Mouse (Mus musculus): ENCODE results near the gene Gm37240. TPM values are rescaled to one million over a fixed set of nuclear protein-coding genes. Genes with fewer than 3 reads are reported as not detected.
"Not testable (repeated sequence)": the region's sequence is repeated elsewhere in the genome, so short reads cannot be mapped to it uniquely, and the experiment has no call there.

Gene Gm37240
- polyA plus RNA-seq, 1 experiment from 2014 or later = 0.08 TPM

GRCm38 (mm10) chr3:84890983-84891382, 996.3 kb downstream of the Gm37240 start:
- Histone ChIP-seq H3K27ac (no peak overlapping the region), H3K9me3 (no peaks in the 10 kb centered on the region), H3K36me3 (0 out of 2 replicates have a peak, but pooled peaks cover 3% of the 10 kb centered on the region), H3K27me3 (no peaks in the 10 kb centered on the region), H3K4me1 (replicated peaks) (no peaks in the 10 kb centered on the region), H3K9ac (no peak overlapping the region), H3K4me3 (no peak overlapping the region), H3K4me2 (no peak overlapping the region)
- ATAC-seq (ENCODE audit: low FRiP score) = no peak
- WGBS = 98% methylated on average over 5 of the region's 5 CpGs

DNA sequence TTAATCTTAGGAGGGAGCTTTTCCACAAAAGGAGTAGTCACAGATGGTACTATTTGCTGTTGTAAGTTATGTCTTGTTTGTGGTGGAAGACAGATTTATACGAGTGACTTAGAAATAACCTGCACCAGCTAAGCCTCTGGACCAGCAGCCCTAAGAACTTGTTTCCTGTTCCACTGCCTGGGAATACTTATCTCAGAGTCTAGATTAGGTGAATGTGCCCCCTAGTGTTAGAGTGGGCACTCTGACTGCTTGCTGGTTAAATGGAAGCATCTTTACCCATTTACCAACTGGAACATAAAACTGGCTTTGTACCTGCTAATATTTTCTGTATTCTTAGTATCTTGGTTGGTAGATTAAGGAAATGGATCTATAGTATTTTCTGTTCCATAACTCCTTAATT, 997.7 kb downstream of the Gm37240 start:
- no peak overlapping the region for H3K9ac ChIP-seq
- H3K27ac ChIP-seq = no peak overlapping the region
- no peaks in the 10 kb centered on the region for H3K9me3 ChIP-seq
- H3K4me2 ChIP-seq = no peak overlapping the region
- H3K36me3 ChIP-seq = 0 out of 2 replicates have a peak, but pooled peaks cover 3% of the 10 kb centered on the region
- no peak for ATAC-seq (ENCODE audit: low FRiP score)
- no peak overlapping the region for H3K4me3 ChIP-seq
- no peaks in the 10 kb centered on the region for H3K27me3 ChIP-seq
- no peaks in the 10 kb centered on the region for H3K4me1 ChIP-seq (replicated peaks)
- whole genome bisulfite sequencing = 84% methylated on average over 1 of the region's 1 CpGs

GRCm38 (mm10) chr3:84883817-84884483, 1003.4 kb downstream of the Gm37240 start:
- Histone ChIP-seq H3K9me3 (no peaks in the 10 kb centered on the region), H3K27ac (no peak overlapping the region), H3K36me3 (0 out of 2 replicates have a peak, but pooled peaks cover 3% of the 10 kb centered on the region), H3K9ac (no peak overlapping the region), H3K4me1 (replicated peaks) (peaks cover 4% of the 10 kb centered on the region; the same call in 1 of the 2 replicates), H3K4me3 (no peak overlapping the region), H3K4me2 (no peak overlapping the region), H3K27me3 (no peaks in the 10 kb centered on the region)
- WGBS = 40% methylated on average over 11 of the region's 11 CpGs
- ATAC-seq (ENCODE audit: low FRiP score) = no peak

DNA sequence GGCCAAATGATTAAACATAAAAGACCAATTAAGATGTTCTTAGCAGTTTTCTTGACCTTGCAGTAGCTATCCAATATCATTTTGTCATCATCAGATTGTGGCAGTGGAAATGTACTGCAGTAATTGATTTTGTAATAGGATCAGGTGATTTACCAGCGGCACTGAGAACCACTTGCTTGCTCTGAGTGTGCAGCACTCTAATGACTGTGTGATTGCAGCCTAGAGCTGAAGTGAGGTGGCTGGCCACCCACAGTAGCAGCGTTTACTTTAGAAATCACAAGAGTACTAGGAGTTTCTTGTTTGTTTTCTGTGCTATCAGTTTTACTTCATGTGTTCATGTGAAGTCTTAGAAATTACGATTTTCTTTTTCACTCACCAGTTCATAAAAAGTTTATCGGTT, 1011.1 kb downstream of the Gm37240 start:
- Histone ChIP-seq H3K4me1 (replicated peaks) (0 out of 2 replicates have a peak, but pooled peaks cover 5% of the 10 kb centered on the region), H3K9ac (no peak overlapping the region), H3K4me2 (no peak overlapping the region), H3K36me3 (no peaks in the 10 kb centered on the region), H3K27me3 (no peaks in the 10 kb centered on the region), H3K27ac (no peak overlapping the region), H3K9me3 (no peaks in the 10 kb centered on the region), H3K4me3 (no peak overlapping the region)
- ATAC-seq (ENCODE audit: low FRiP score) = no peak
- WGBS = 68% methylated on average over 4 of the region's 4 CpGs

- no peak overlapping the region for H3K9ac ChIP-seq
- no peaks in the 10 kb centered on the region for H3K27me3 ChIP-seq
- H3K4me1 ChIP-seq (replicated peaks) = 0 out of 2 replicates have a peak, but pooled peaks cover 5% of the 10 kb centered on the region
- no peak overlapping the region for H3K27ac ChIP-seq
- no peak overlapping the region for H3K4me3 ChIP-seq
- H3K9me3 ChIP-seq = no peaks in the 10 kb centered on the region
- WGBS = 82% methylated on average over 9 of the region's 9 CpGs
- H3K36me3 ChIP-seq = no peaks in the 10 kb centered on the region
- no peak for ATAC-seq (ENCODE audit: low FRiP score)
- no peak overlapping the region for H3K4me2 ChIP-seq
Measured at GRCm38 (mm10) chr3:84875306-84875705, 1012.0 kb downstream of the Gm37240 start.

DNA sequence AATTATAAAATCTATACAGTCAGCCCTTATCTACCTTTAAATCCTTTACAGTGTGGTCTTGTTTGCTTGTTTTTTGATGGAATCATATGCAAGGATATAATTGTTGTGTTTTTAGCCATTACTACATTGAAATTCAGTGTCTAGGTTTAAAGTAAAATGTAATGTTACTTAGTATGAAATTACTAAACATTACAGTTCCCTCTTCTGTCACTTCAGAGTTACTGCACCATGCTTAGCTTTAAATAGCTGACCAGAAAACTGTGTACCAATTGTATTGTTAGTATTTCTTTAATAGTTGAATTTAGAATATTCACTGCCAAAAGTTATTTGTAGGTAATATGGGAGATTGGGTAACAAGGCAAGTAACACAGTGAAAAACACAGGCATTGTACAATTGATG, 1017.2 kb downstream of the Gm37240 start:
- H3K4me2 ChIP-seq = no peak overlapping the region
- no peak for ATAC-seq (ENCODE audit: low FRiP score)
- H3K9ac ChIP-seq = no peak overlapping the region
- H3K27me3 ChIP-seq = no peaks in the 10 kb centered on the region
- H3K27ac ChIP-seq = no peak overlapping the region
- no peaks in the 10 kb centered on the region for H3K9me3 ChIP-seq
- no peak overlapping the region for H3K4me3 ChIP-seq
- H3K36me3 ChIP-seq = no peaks in the 10 kb centered on the region
- H3K4me1 ChIP-seq (replicated peaks) = peaks cover 8% of the 10 kb centered on the region; the same call in 1 of the 2 replicates

GRCm38 (mm10) chr3:84867991-84868390, 1019.3 kb downstream of the Gm37240 start:
- ATAC-seq (ENCODE audit: low FRiP score) = no peak
- Histone ChIP-seq H3K4me2 (no peak overlapping the region), H3K36me3 (peaks cover 2% of the 10 kb centered on the region; the same call in 1 of the 2 replicates), H3K9ac (no peak overlapping the region), H3K4me3 (no peak overlapping the region), H3K9me3 (no peaks in the 10 kb centered on the region), H3K27ac (no peak overlapping the region), H3K4me1 (replicated peaks) (peaks cover 8% of the 10 kb centered on the region; the same call in 1 of the 2 replicates), H3K27me3 (no peaks in the 10 kb centered on the region)
- 37% methylated on average over 1 of the region's 1 CpGs for WGBS

GRCm38 (mm10) chr3:84867434-84867975, 1019.8 kb downstream of the Gm37240 start:
- Histone ChIP-seq H3K36me3 (peaks cover 2% of the 10 kb centered on the region; the same call in 1 of the 2 replicates), H3K4me2 (no peak overlapping the region), H3K4me1 (replicated peaks) (peaks cover 8% of the 10 kb centered on the region; the same call in 1 of the 2 replicates), H3K4me3 (no peak overlapping the region), H3K27ac (no peak overlapping the region), H3K9ac (no peak overlapping the region), H3K27me3 (no peaks in the 10 kb centered on the region), H3K9me3 (no peaks in the 10 kb centered on the region)
- no peak for ATAC-seq (ENCODE audit: low FRiP score)
- 100% methylated on average over 1 of the region's 1 CpGs for WGBS

- H3K9me3 ChIP-seq = no peaks in the 10 kb centered on the region
- ATAC-seq (ENCODE audit: low FRiP score) = no peak
- H3K9ac ChIP-seq = no peak overlapping the region
- no peaks in the 10 kb centered on the region for H3K27me3 ChIP-seq
- peaks cover 2% of the 10 kb centered on the region; the same call in 1 of the 2 replicates for H3K36me3 ChIP-seq
- no peak overlapping the region for H3K4me3 ChIP-seq
- WGBS = 79% methylated on average over 4 of the region's 4 CpGs
- no peak overlapping the region for H3K4me2 ChIP-seq
- no peak overlapping the region for H3K27ac ChIP-seq
- H3K4me1 ChIP-seq (replicated peaks) = peaks cover 8% of the 10 kb centered on the region; the same call in 1 of the 2 replicates
Measured at GRCm38 (mm10) chr3:84866866-84867265, 1020.5 kb downstream of the Gm37240 start.

GRCm38 (mm10) chr3:84865684-84866083, 1021.6 kb downstream of the Gm37240 start:
- no peak overlapping the region for H3K4me3 ChIP-seq
- ATAC-seq (ENCODE audit: low FRiP score) = no peak
- H3K9ac ChIP-seq = no peak overlapping the region
- WGBS = 80% methylated on average over 3 of the region's 3 CpGs
- no peak overlapping the region for H3K27ac ChIP-seq
- H3K36me3 ChIP-seq = peaks cover 2% of the 10 kb centered on the region; the same call in 1 of the 2 replicates
- H3K27me3 ChIP-seq = no peaks in the 10 kb centered on the region
- no peak overlapping the region for H3K4me2 ChIP-seq
- H3K9me3 ChIP-seq = no peaks in the 10 kb centered on the region
- peaks cover 8% of the 10 kb centered on the region; the same call in 1 of the 2 replicates for H3K4me1 ChIP-seq (replicated peaks)

- not testable (repeated sequence) for H3K9ac ChIP-seq; H3K4me3 ChIP-seq; H3K4me1 ChIP-seq (replicated peaks); H3K27me3 ChIP-seq; H3K4me2 ChIP-seq; ATAC-seq (ENCODE audit: low FRiP score); H3K27ac ChIP-seq; H3K9me3 ChIP-seq; H3K36me3 ChIP-seq
- 94% methylated on average over 3 of the region's 3 CpGs for WGBS
Measured at GRCm38 (mm10) chr3:84861817-84862216, 1025.5 kb downstream of the Gm37240 start.

- Histone ChIP-seq H3K4me2 (no peak overlapping the region), H3K9ac (no peak overlapping the region), H3K4me1 (replicated peaks) (no peaks in the 10 kb centered on the region), H3K4me3 (no peak overlapping the region), H3K36me3 (peaks cover 2% of the 10 kb centered on the region; the same call in 1 of the 2 replicates), H3K27ac (no peak overlapping the region), H3K27me3 (no peaks in the 10 kb centered on the region), H3K9me3 (no peaks in the 10 kb centered on the region)
- ATAC-seq (ENCODE audit: low FRiP score) = no peak
- 92% methylated on average over 1 of the region's 1 CpGs for WGBS
Measured at GRCm38 (mm10) chr3:84860669-84861068, 1026.6 kb downstream of the Gm37240 start.

GRCm38 (mm10) chr3:84854440-84854839, 1032.9 kb downstream of the Gm37240 start:
- Histone ChIP-seq H3K4me3 (no peak overlapping the region), H3K36me3 (no peaks in the 10 kb centered on the region), H3K9ac (no peak overlapping the region), H3K4me1 (replicated peaks) (no peaks in the 10 kb centered on the region), H3K27me3 (no peaks in the 10 kb centered on the region), H3K4me2 (no peak overlapping the region), H3K27ac (no peak overlapping the region), H3K9me3 (no peaks in the 10 kb centered on the region)
- no peak for ATAC-seq (ENCODE audit: low FRiP score)
- WGBS = 94% methylated on average over 1 of the region's 1 CpGs
